Mouse (Mus musculus) limb, embryonic 14.5 days (tissue): Measurements from ENCODE around the gene Phldb2. TPM values are rescaled to one million over a fixed set of nuclear protein-coding genes. Genes with fewer than 3 reads are reported as not detected.

Source experiments
- ATAC-seq: fragments of 200-750 bp; cut with Nextera tagmentation; 2 replicates; pipeline ENCODE4 v1.8.0; 2017; ENCODE audit warnings: low read depth, moderate number of reproducible peaks, moderate TSS enrichment; ENCODE audit not compliant: low FRiP score
- DNase-seq: peaks from one replicate; pipeline ENCODE4 v3.0.0-alpha.2; 2015; ENCODE audit warnings: low spot score
- H3K27ac ChIP-seq: fragments of 300-500 bp; sonication (generic); replicated peaks from 2 replicates; pipeline ENCODE4 v1.5.1; 2014; ENCODE audit warnings: low read depth, mild to moderate bottlenecking, low read length, moderate library complexity, mixed read lengths
- H3K27me3 ChIP-seq: fragments of 300-500 bp; sonication (generic); 2 replicates; pipeline ENCODE4 v1.6.1; 2014; ENCODE audit warnings: low read length, mixed read lengths; ENCODE audit not compliant: control insufficient read depth, insufficient read depth
- H3K36me3 ChIP-seq: fragments of 300-500 bp; sonication (generic); 2 replicates; pipeline ENCODE4 v1.6.1; 2014; ENCODE audit warnings: mild to moderate bottlenecking, low read length, moderate library complexity, mixed read lengths; ENCODE audit not compliant: control insufficient read depth, insufficient read depth
- H3K4me1 ChIP-seq: fragments of 300-500 bp; sonication (generic); 2 replicates; pipeline ENCODE4 v1.6.1; 2014; ENCODE audit warnings: antibody characterized with exemption, low read length, mixed read lengths; ENCODE audit not compliant: control insufficient read depth, insufficient read depth
- H3K4me2 ChIP-seq: fragments of 300-500 bp; sonication (generic); replicated peaks from 2 replicates; pipeline ENCODE4 v1.6.1; 2014; ENCODE audit warnings: low read depth, mild to moderate bottlenecking, low read length, moderate library complexity; ENCODE audit not compliant: severe bottlenecking
- H3K4me3 ChIP-seq: fragments of 300-500 bp; sonication (generic); replicated peaks from 2 replicates; pipeline ENCODE4 v1.5.1; 2014; ENCODE audit warnings: low read length
- H3K9ac ChIP-seq: fragments of 300-500 bp; sonication (generic); 2 replicates; pipeline ENCODE4 v1.6.1; 2014; ENCODE audit warnings: mild to moderate bottlenecking, low read depth, low read length, moderate library complexity; ENCODE audit not compliant: severe bottlenecking
- H3K9me3 ChIP-seq: fragments of 300-500 bp; sonication (generic); 2 replicates; pipeline ENCODE4 v1.6.1; 2016; ENCODE audit warnings: low read length; ENCODE audit not compliant: control insufficient read depth
- POLR2A ChIP-seq: fragments of 200-500 bp; IDR thresholded peaks from 2 replicates; pipeline ENCODE4 v1.8.0; 2012; ENCODE audit warnings: inconsistent platforms, mild to moderate bottlenecking, moderate library complexity, borderline replicate concordance; ENCODE audit not compliant: insufficient read depth, insufficient read length; ENCODE audit errors: extremely low read depth
- WGBS: fragments of 180-500 bp; shearing (Covaris S2); extraction: QIAGEN DNeasy Blood & Tissue Kit; methylation state at CpG from one replicate; pipeline ENCODE4 v1.1.7; 2014; 5-methylcytosine and 5-hydroxymethylcytosine counted together
- polyA plus RNA-seq, 2 experiments: library from polyadenylated mRNA; depleted of rRNA in 1 of 2; stranded (reverse) in 1 of 2; unstranded in 1 of 2; fragments of >200 nt; fragmentation: Nextera tagmentation in 1 of 2; extraction: Ambion mirVana in 1 of 2; gene quantifications; 2 replicates each; pipeline versions ENCODE4 v1.2.1 to v1.2.3; 2012 to 2014

The Phldb2 gene
- polyA plus RNA-seq, 2 experiments: 51.0 to 55.8 TPM

GRCm38 (mm10) chr16:45761425-45761824 is 192.0 kb downstream of the Phldb2 start:
- no peak for ATAC-seq
- Histone ChIP-seq H3K9me3 (no peaks in the 10 kb centered on the region), H3K27me3 (no peaks in the 10 kb centered on the region), H3K36me3 (peaks cover 70% of the 10 kb centered on the region), H3K4me2 (no peak overlapping the region), H3K4me3 (no peak overlapping the region), H3K27ac (no peak overlapping the region), H3K4me1 (no peaks in the 10 kb centered on the region), H3K9ac (no peak overlapping the region)
- no peak for DNase-seq
- WGBS: 85% methylated on average over 1 of the region's 1 CpGs
- TF ChIP-seq POLR2A: no peak

- Histone ChIP-seq H3K4me2 (no peak overlapping the region), H3K9me3 (no peaks in the 10 kb centered on the region), H3K4me1 (no peaks in the 10 kb centered on the region), H3K27me3 (no peaks in the 10 kb centered on the region), H3K27ac (no peak overlapping the region), H3K9ac (no peak overlapping the region), H3K4me3 (no peak overlapping the region), H3K36me3 (peaks cover 48% of the 10 kb centered on the region)
- ATAC-seq (no peak), DNase-seq (no peak)
- no peak for TF ChIP-seq POLR2A
- WGBS: 88% methylated on average over 9 of the region's 9 CpGs
Observed at GRCm38 (mm10) chr16:45758726-45759269, 194.6 kb downstream of the Phldb2 start.

- Histone ChIP-seq H3K9ac (no peak overlapping the region), H3K9me3 (no peaks in the 10 kb centered on the region), H3K4me1 (no peaks in the 10 kb centered on the region), H3K27me3 (no peaks in the 10 kb centered on the region), H3K27ac (no peak overlapping the region), H3K4me3 (no peak overlapping the region), H3K4me2 (no peak overlapping the region), H3K36me3 (peaks cover 39% of the 10 kb centered on the region)
- DNase-seq (no peak), ATAC-seq (no peak)
- TF ChIP-seq POLR2A: no peak
- WGBS: 88% methylated on average over 12 of the region's 12 CpGs
Observed at GRCm38 (mm10) chr16:45757421-45758078, 195.8 kb downstream of the Phldb2 start.

GRCm38 (mm10) chr16:45756855-45757254 is 196.5 kb downstream of the Phldb2 start:
- TF ChIP-seq POLR2A: no peak
- Histone ChIP-seq H3K4me1 (no peaks in the 10 kb centered on the region), H3K9ac (no peak overlapping the region), H3K36me3 (peaks cover 42% of the 10 kb centered on the region), H3K27ac (no peak overlapping the region), H3K4me2 (no peak overlapping the region), H3K4me3 (no peak overlapping the region), H3K27me3 (no peaks in the 10 kb centered on the region), H3K9me3 (no peaks in the 10 kb centered on the region)
- ATAC-seq (peak; percentile 72), DNase-seq (peak; percentile 97)
- 30% methylated on average over 9 of the region's 9 CpGs for WGBS

GRCm38 (mm10) chr16:45743591-45744144 is 209.7 kb downstream of the Phldb2 start:
- Histone ChIP-seq H3K36me3 (peaks cover 25% of the 10 kb centered on the region), H3K9ac (no peak overlapping the region), H3K9me3 (no peaks in the 10 kb centered on the region), H3K4me2 (peak overlapping the region; percentile 58; the same call in 1 of the 2 replicates), H3K27me3 (no peaks in the 10 kb centered on the region), H3K4me3 (0 out of 2 replicates have a peak overlapping the region, but pooled peaks have one; percentile 51), H3K27ac (peak overlapping the region; percentile 70; the same call in 1 of the 2 replicates), H3K4me1 (0 out of 2 replicates have a peak, but pooled peaks cover 9% of the 10 kb centered on the region)
- DNase-seq: no peak
- no peak for ATAC-seq
- WGBS: 64% methylated on average over 4 of the region's 4 CpGs
- TF ChIP-seq POLR2A: no peak
